Mouse (Mus musculus) liver, embryonic 16.5 days (tissue): Measurements from ENCODE around the gene Ttll11. TPM values are rescaled to one million over a fixed set of nuclear protein-coding genes. Genes with fewer than 3 reads are reported as not detected.

ENCODE experiments used
- ATAC-seq: fragments of 200-750 bp; cut with Nextera tagmentation; 2 replicates; pipeline ENCODE4 v1.8.0; 2017; ENCODE audit warnings: low read depth, mild to moderate bottlenecking, moderate number of reproducible peaks, moderate library complexity
- H3K27ac ChIP-seq: fragments of 300-500 bp; sonication (generic); 2 replicates; pipeline ENCODE4 v1.5.1; 2014; ENCODE audit warnings: mild to moderate bottlenecking, low read length
- H3K27me3 ChIP-seq: fragments of 300-500 bp; sonication (generic); 2 replicates; pipeline ENCODE4 v1.6.1; 2014; ENCODE audit warnings: low read depth, low read length, mixed read lengths; ENCODE audit not compliant: control insufficient read depth, insufficient read depth
- H3K36me3 ChIP-seq: fragments of 300-500 bp; sonication (generic); 2 replicates; pipeline ENCODE4 v1.6.1; 2014; ENCODE audit warnings: mild to moderate bottlenecking; ENCODE audit not compliant: control insufficient read depth, insufficient read depth
- H3K4me1 ChIP-seq: fragments of 300-500 bp; sonication (generic); 2 replicates; pipeline ENCODE4 v1.6.1; 2014; ENCODE audit warnings: low read depth, low read length, mixed read lengths; ENCODE audit not compliant: control insufficient read depth
- H3K4me2 ChIP-seq: fragments of 300-500 bp; sonication (generic); 2 replicates; pipeline ENCODE4 v1.6.1; 2014; ENCODE audit warnings: low read depth, low read length, mixed read lengths
- H3K4me3 ChIP-seq: fragments of 300-500 bp; sonication (generic); 2 replicates; pipeline ENCODE4 v1.5.1; 2014; ENCODE audit warnings: low read depth, mild to moderate bottlenecking, low read length
- H3K9ac ChIP-seq: fragments of 300-500 bp; sonication (generic); 2 replicates; pipeline ENCODE4 v1.6.1; 2014; ENCODE audit warnings: low read depth, low read length
- H3K9me3 ChIP-seq: fragments of 300-500 bp; sonication (generic); replicated peaks from 2 replicates; pipeline ENCODE4 v1.6.1; 2016; ENCODE audit warnings: low read length; ENCODE audit not compliant: control insufficient read depth
- WGBS: fragments of 180-500 bp; shearing (Covaris S2); extraction: QIAGEN DNeasy Blood & Tissue Kit; methylation state at CpG from one replicate; pipeline ENCODE4 v1.1.7; 2014; ENCODE audit not compliant: insufficient replicate concordance; 5-methylcytosine and 5-hydroxymethylcytosine counted together
- polyA plus RNA-seq: library from polyadenylated mRNA; unstranded; fragments of >200 nt; fragmentation: Nextera tagmentation; extraction: Ambion mirVana; gene quantifications from 2 replicates; pipeline ENCODE4 v1.2.1, GENCODE M21; 2015

Gene Ttll11
- polyA plus RNA-seq, 1 experiment from 2014 or later: 0.79 TPM

- no peak for ATAC-seq
- no peak overlapping the region for H3K27ac ChIP-seq
- no peaks in the 10 kb centered on the region for H3K36me3 ChIP-seq
- no peaks in the 10 kb centered on the region for H3K4me1 ChIP-seq
- 12% methylated on average over 10 of the region's 10 CpGs for WGBS
- no peak overlapping the region for H3K4me2 ChIP-seq
- H3K9ac ChIP-seq: no peak overlapping the region
- no peaks in the 10 kb centered on the region for H3K9me3 ChIP-seq
- H3K27me3 ChIP-seq: no peaks in the 10 kb centered on the region
- H3K4me3 ChIP-seq: no peak overlapping the region
Measured at GRCm38 (mm10) chr2:35860394-35860744, 119.3 kb downstream of the Ttll11 start.

- Histone ChIP-seq H3K4me1 (no peaks in the 10 kb centered on the region), H3K9me3 (no peaks in the 10 kb centered on the region)
Measured at GRCm38 (mm10) chr2:35859708-35860393, 119.9 kb downstream of the Ttll11 start.

GRCm38 (mm10) chr2:35858281-35858680 lies 121.4 kb downstream of the Ttll11 start:
- no peak for ATAC-seq
- Histone ChIP-seq H3K4me2 (no peak overlapping the region), H3K9ac (no peak overlapping the region), H3K36me3 (no peaks in the 10 kb centered on the region), H3K9me3 (no peaks in the 10 kb centered on the region), H3K27me3 (no peaks in the 10 kb centered on the region), H3K4me3 (no peak overlapping the region), H3K27ac (no peak overlapping the region), H3K4me1 (no peaks in the 10 kb centered on the region)
- WGBS: 65% methylated on average over 6 of the region's 6 CpGs

More at GRCm38 (mm10) chr2:35859708-35860393, 119.9 kb downstream of the Ttll11 start:
- Histone ChIP-seq H3K4me3 (no peak overlapping the region), H3K36me3 (no peaks in the 10 kb centered on the region), H3K27ac (no peak overlapping the region), H3K9ac (no peak overlapping the region), H3K4me2 (no peak overlapping the region), H3K27me3 (no peaks in the 10 kb centered on the region)
- no peak for ATAC-seq
- WGBS: 54% methylated on average over 7 of the region's 7 CpGs

DNA sequence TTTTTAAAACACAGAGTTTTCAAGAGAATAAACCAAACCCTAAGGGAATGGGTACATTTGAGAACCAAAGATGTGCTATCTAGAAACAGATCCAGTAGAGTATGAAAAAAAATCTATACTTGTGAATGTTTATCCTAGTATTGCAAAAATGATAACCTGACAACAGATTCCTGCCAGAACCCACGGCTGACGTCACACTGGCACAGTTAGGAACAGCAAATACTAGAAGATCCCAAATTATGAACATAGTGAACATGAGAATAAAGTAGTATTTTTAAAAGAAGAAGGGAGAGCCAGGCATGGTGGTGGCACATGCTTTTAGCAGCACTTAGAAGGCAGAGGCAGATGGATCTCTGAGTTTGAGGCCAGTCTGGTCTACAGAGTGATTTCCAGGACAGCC lies 122.8 kb downstream of the Ttll11 start:
- ATAC-seq: no peak
- H3K9me3 ChIP-seq: no peaks in the 10 kb centered on the region

DNA sequence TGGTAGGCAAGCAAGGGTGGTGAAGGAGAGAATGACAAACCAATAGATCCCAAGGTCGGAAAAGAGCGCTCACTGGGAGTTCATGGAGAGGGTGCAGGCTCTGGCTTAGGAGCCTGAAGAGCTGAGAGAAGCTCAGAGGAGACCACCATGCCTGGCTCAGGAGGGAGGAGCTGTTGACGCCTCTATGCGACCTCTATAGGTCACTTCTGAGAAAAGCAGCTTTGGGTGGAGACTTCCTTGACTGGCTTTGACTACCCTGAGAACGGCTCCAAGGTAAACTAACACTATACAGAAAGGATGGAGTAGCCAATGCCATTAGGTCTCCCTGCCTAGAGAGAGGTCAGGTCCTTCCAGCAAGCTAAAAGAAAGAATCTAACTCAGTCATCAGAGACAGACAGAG lies 124.8 kb downstream of the Ttll11 start:
- no peaks in the 10 kb centered on the region for H3K27me3 ChIP-seq
- H3K4me2 ChIP-seq: no peak overlapping the region
- H3K4me1 ChIP-seq: no peaks in the 10 kb centered on the region
- H3K36me3 ChIP-seq: no peaks in the 10 kb centered on the region
- no peaks in the 10 kb centered on the region for H3K9me3 ChIP-seq
- 26% methylated on average over 5 of the region's 5 CpGs for WGBS
- no peak overlapping the region for H3K4me3 ChIP-seq
- no peak for ATAC-seq
- H3K9ac ChIP-seq: no peak overlapping the region
- H3K27ac ChIP-seq: no peak overlapping the region

More for the DNA sequence above, 122.8 kb downstream of the Ttll11 start:
- WGBS: 47% methylated on average over 2 of the region's 2 CpGs
- Histone ChIP-seq H3K27ac (no peak overlapping the region), H3K27me3 (no peaks in the 10 kb centered on the region), H3K36me3 (no peaks in the 10 kb centered on the region), H3K4me1 (no peaks in the 10 kb centered on the region), H3K4me2 (no peak overlapping the region), H3K4me3 (no peak overlapping the region), H3K9ac (no peak overlapping the region)

DNA sequence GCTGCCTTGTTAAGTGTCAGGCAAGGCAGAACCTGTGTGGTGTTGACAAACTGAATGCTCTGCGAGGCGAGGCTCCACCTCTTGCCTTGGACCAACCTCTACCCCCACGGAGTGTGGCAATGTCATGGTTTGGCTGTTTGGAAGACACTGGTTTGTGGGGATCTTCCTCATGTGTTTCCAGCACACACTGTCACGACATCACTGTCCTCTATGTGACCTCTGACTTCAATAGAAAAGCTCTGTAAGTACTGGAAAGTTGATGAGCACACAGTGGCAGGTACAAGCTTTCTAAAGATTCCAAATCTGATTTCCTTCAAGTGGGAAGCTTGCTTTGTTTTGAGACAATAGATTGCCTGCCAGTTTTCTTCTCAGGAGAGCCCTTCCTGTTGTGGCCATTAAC lies 126.7 kb downstream of the Ttll11 start:
- Histone ChIP-seq H3K27ac (no peak overlapping the region), H3K9ac (no peak overlapping the region), H3K4me2 (no peak overlapping the region), H3K36me3 (no peaks in the 10 kb centered on the region), H3K4me1 (no peaks in the 10 kb centered on the region), H3K27me3 (no peaks in the 10 kb centered on the region), H3K4me3 (no peak overlapping the region), H3K9me3 (no peaks in the 10 kb centered on the region)
- WGBS: 54% methylated on average over 4 of the region's 4 CpGs
- ATAC-seq: no peak

- 55% methylated on average over 3 of the region's 3 CpGs for WGBS
- Histone ChIP-seq H3K9me3 (no peaks in the 10 kb centered on the region), H3K4me3 (no peak overlapping the region), H3K4me1 (no peaks in the 10 kb centered on the region), H3K9ac (no peak overlapping the region), H3K36me3 (no peaks in the 10 kb centered on the region), H3K27me3 (no peaks in the 10 kb centered on the region), H3K27ac (no peak overlapping the region), H3K4me2 (no peak overlapping the region)
- no peak for ATAC-seq
Measured at GRCm38 (mm10) chr2:35852164-35852509, 127.6 kb downstream of the Ttll11 start.

- Histone ChIP-seq H3K4me2 (no peak overlapping the region), H3K27ac (no peak overlapping the region), H3K9me3 (no peaks in the 10 kb centered on the region), H3K36me3 (no peaks in the 10 kb centered on the region), H3K4me3 (no peak overlapping the region), H3K9ac (no peak overlapping the region), H3K4me1 (no peaks in the 10 kb centered on the region), H3K27me3 (no peaks in the 10 kb centered on the region)
- no peak for ATAC-seq
- WGBS: 58% methylated on average over 17 of the region's 17 CpGs
Measured at GRCm38 (mm10) chr2:35851420-35852163, 128.1 kb downstream of the Ttll11 start.

GRCm38 (mm10) chr2:35849632-35850230 lies 130.0 kb downstream of the Ttll11 start:
- Histone ChIP-seq H3K4me3 (no peak overlapping the region), H3K27ac (no peak overlapping the region), H3K27me3 (no peaks in the 10 kb centered on the region), H3K9ac (no peak overlapping the region), H3K9me3 (no peaks in the 10 kb centered on the region), H3K4me1 (no peaks in the 10 kb centered on the region), H3K36me3 (no peaks in the 10 kb centered on the region), H3K4me2 (no peak overlapping the region)
- no peak for ATAC-seq
- WGBS: 69% methylated on average over 10 of the region's 10 CpGs
